Mouse (Mus musculus): Measurements from ENCODE around the gene Cry2.
"Not testable (repeated sequence)": the region's sequence is repeated elsewhere in the genome, so short reads cannot be mapped to it uniquely, and the experiment has no call there.

Gene Cry2

DNA sequence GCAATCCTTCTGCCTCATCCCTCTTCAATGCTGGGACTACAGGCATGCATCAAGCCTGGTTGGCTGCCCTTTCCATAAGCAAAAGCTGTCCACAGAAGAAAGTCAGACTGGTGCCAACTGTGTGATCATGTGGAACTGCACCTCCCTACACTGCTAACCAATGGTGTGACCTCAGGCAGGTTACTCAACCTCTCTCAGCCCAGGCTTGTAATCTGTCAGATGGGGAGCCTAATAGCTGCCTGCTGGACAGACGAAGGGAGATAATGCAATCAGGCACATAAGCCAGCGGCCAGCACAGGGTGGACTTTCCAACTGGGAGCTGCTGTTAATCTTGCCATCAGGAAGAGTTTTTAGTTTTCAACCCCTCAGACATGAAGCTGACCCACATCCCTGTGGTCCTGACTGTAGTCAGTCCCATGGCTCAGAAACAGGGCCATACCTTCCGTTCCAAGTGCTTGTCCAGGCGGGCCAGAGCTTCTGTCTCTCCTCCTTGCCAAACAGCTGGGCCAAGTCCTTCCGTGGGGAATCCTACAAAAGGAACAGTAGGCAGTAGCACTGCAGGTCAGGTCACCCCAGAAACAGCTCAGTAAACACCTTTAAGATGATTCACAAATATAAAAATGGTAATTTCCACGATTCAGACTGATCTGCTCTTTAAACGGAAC lies 12.0 kb downstream of the Cry2 start:
- no peak for DNase-seq

DNA sequence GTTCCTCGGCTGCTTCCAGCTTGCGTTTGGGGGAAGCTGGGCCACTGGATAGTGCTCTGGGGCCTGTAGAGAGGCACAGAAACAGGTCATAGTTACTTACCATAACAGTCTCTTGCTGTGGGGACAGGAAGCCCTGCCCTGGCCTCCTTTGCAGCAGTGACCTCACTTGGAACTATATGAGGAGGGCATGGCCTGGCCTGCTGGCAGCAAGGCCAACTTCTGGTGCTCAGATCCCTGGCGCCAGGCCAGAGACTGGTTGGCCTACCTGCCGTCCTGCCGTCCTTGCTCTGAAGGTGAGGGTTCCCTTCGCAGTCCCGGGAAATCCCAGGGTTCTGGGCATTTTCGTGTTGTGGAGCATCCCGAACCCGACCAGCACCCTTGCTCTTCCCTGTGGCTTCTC lies 22.1 kb downstream of the Cry2 start:
- no peak for DNase-seq

DNA sequence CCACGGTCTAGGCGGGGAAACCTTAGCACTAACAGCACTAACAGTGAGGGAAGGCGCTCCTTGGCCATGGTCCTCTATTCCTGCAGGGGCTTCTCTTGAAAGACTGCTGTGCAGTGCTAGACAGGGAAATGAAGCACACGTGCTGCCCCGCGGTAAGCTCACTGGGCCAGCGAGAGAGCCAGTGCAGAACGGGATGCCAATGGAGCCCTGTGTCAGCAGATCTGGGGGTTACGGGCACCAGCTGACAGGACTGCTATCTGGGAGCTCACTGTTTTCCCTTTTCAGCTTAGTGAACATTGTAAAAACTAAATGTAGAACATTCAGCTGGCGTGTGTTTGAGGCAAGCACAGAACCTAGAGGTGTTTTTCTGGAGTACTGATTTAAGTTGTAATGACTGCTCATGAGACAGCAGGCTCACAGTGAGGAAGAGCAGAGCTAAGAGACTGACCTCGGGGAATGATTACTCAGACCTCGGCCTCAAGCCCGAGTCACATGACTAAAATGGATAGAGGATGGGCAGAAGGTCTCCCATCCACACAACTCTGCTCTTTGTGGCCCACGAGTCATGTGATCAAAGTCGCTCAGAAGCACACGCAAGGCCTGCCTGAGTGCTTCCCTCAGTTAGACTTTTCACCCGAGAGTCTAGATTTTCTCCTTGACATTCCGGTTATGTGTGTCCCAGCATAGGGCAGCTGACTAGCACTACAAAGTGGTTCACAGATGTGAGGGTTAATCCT lies 25.4 kb downstream of the Cry2 start:
- DNase-seq: no peak

DNA sequence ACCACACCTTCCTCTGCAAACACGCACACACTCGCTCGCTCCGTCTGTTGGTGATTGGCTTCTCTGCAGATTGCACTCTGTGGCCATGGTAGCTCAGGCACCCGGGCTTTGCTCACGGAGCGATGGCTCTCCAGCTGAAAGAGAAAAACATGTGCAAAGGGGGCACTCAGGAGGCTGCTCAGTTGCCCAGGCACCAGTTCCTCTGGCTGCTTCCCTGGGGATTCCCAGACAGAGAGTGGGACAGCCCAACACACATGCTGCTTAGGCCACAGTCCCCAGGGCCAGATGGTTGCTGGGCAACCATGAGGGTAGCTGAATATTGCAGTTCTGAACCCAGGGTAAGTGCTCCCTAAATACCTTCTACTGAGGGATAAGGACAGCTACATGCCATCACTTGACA lies 28.2 kb downstream of the Cry2 start:
- DNase-seq: no peak

DNA sequence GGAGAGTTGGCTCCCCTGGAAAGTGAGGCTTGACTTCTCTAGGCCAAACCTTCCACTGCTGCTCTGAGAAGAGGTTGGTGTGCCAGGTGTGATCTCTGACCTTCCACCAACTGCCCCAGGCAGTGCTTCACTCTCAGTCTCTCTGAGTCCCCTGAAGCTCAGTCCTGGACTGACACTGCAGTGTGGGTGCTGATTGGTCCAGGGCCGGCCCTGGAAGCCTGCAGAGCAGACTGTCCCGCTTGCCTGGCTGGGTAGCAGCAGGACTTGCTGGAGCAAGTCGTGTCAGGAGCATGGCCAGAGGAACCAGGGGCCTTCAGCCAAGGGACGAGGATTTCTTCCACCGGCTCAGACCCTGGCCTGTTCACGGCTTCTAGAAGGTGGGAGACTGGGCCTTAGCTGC lies 29.1 kb downstream of the Cry2 start:
- DNase-seq: no peak

DNA sequence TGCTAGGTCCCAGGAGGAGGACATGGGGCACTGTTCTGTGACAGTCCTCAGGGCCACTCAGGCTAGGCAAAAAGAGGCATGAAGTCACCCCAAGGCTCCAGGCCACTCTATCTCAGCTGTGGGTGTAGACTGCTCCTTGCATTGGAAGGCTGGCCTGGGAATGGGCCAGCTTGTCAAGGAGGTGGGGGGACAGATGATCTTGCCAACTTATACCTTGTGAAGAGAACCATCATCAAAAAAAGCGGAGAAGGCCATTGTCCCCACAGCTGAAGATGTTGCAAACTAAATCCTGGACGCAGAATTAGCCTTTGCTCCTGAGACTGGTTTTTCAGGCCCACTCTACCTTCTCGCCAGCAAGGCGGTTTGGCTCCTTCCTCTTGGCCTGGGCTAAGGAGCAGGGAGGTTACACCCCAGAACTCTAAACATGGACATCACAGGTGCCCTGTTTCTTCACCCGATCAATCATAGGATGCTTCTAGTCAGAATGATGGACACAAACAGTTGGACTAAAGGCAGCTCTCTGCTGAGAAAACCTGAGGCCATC lies 30.0 kb downstream of the Cry2 start:
- DNase-seq: no peak

DNA sequence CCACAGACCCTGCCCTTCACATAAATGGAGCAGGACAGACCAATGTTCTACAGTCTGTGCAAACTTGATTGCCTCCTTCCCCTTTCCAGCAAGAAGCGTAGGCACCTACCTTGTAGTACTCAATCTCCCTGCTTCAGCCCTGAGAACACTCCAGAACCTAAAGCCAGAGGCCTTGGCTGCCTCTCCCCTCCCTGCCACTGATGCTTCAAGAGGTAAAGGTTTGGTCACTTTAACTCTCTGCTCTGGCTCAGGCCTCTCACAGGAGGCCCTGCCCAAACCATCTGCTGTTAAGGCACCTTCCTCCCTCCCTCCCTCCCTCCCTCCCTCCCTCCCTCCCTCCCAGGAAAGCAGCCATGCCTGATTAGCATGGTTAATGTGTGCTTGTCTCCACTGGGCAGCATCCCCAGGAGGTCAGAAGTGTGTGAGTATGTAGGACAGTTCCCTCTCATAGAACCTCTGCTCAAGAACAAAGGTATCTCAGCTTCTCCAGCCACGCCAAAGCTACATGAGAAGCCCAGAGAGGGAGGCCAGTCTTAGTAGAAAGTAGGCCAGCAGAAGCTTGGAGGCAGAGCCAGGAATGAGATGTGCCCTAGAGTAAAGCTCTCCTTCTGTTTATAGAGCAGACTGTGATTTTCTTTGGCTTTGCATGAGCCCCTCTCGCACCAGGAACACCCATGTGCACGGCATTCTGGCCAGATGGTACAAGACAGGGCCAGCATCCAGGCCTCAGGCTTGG lies 31.1 kb downstream of the Cry2 start:
- DNase-seq: no peak

DNA sequence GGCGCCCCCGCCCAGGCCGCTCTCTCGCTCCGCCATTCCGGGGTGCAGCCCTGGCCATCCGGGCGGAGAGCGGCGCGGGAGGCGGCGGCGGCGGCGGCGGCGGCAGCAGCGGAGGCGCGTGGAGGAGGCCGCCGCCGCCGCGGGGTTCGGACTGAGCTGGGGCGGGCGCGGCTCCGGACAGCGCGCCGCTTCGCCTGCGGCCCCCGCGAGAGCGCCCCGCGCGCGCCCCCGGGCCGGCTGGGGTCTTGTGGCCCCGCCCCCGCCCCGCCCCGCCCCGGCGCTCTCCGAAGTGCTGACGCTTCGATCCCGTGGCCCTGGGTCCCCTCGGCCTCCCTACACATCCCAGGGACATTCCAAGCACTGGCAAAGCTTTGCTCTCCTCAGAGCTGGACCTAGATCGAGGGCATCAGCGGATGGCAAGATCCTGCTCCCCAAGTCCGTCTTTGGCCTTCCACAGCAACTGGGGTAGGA lies 32.7 kb downstream of the Cry2 start, which contains the start of gene Mapk8ip1:
Gene Mapk8ip1 (minus strand): TSS at position 173 of the 471 bp plus-strand sequence.
- no peak for DNase-seq

DNA sequence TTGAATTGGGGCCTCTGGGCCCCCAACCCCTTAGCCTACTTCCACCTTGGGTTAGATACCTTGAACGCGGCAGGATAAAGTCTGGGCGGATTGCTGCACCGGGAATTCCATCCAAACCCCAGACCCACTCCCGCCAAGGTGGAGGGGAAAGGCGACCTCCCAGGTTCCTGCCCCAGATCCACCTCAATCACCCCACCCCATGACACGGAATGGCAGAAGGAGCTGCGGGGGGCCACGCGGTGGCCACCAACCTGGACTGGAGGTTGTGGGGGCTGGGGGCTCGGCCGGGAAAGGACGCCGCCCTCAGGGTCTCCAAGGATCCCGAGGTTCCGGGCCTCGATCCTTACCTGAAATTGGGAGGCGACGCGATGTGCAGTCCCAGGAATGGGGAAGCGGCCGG lies 33.2 kb downstream of the Cry2 start:
- no peak for DNase-seq

DNA sequence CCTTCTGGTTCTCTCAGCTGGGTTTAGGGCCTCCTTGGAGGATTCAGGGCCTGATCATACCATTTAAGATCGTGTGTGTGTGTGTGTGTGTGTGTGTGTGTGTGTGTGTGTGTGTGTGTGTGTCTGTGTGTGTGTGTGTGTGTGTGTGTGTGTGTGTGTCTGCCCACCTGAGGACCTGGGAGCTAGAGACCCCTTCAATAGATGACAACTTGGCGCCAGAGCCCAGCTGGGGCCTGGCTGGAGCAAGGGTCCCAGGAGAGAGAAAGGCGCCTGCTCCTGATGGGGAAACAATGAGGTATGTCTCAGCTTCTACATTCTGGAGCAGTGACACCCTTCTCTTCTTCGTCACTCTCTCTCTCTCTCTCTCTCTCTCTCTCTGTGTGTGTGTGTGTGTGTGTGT lies 34.0 kb downstream of the Cry2 start:
- DNase-seq: not testable (repeated sequence)

DNA sequence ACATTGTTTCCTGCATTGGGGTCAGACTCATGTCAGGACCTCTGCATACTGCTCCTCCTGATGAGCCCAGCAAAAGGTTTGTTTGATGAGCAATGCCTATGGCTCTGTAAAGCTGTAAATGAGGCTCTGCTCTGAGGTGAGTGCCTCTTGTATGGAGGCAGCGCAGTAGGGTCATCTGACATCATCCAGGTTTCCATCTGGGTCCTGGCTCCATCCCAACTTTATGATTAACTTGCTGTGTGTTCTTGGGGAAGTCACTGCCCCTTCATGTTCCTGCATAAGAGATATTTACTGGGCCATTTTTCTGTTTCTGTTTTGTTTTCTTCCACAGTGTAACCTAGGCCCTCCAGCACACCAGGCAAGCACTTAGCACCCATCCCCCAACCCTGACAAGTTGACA lies 36.4 kb downstream of the Cry2 start:
- no peak for DNase-seq

DNA sequence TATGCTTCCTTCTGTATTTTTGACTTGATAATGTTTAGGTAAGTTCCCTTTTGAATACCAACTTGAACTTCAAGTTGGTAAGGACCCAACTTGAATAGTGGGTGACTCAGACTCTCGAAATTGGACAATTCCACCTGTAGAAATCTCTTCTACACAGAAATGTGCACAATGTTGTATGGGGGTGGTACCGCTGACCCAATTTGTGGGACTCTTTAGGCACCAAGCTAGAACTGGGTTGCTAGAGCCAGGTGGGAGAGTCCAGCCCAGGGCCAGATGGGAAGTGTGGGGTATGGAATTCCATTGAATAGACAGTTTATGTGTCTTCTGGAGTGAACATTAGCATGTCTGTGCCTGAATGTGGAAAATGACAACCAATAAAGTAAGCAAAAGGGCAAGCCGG lies 38.3 kb downstream of the Cry2 start:
- no peak for DNase-seq

DNA sequence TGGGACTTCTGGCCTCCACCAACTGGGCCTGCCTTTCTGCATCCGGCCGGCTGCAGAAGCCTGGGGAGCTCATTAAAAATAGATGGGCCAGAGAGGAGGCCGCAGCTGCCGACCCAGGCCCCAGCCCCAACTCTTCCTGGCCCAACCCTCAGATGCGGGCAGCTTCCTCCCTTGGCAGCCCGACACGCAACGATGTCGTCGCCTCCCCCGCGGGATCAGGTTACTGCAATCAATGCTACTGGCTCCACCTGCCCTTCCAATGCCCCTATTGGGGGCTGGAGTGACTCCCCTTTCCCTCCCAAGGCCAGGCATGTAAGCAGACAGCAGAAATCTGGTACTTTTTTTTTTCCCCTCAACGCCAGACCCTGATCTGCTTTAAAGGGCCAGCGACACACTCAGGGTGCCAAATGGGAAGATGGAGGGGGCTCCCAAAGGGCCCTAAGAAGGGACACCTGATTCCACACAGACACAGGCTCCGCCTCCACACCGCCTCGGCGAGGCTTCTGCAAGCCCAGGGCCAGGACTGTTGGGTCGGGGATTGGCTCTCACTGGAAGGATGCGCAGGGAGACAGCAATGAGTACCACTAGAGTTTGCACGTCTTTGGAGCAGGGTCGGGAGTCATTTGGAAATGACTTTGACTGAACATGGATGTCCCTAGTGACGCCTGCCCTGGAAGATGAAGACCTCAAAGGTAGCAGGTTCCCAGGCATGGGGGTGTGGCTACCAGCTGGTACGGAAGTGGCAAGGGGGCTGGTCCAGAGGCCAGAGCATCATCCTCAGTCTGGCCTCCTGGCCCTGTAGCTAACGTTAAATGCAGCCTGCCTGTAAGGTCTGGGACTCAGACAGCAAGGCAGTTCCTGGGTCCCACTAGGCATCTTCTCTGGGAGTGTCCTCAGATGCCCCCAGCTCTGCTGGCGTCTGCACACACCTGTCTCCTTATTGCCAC lies 41.3 kb downstream of the Cry2 start:
- DNase-seq: no peak

DNA sequence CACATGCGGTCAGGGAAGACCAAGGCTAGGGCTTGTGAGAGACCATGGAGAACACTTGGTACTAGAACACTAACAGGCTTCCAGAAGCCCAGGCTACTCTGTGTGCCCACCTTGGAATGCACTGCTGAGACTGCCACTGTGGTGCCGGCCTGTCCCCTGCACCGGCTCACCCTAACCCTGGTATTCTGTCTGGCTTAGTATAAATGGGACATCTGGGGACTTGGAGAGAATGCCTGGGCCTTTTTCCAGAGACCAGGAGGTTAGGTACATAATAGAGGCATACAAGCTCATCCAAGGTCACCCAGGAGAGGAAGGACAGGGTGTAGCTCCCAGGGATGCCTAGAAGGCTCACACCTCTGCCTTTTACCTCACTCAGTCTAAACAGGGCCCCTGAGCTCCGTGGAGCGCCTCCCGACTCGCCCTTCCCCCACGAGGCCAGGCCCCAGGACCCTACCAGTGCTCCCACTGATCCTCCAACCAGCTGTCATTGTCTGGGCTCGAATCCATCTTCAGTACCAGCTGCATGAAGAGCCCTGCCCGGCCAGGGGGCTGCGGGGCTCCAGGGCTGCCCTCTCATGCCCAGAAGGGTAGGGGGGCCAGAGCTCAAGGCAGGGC lies 42.0 kb downstream of the Cry2 start:
- no peak for DNase-seq

DNA sequence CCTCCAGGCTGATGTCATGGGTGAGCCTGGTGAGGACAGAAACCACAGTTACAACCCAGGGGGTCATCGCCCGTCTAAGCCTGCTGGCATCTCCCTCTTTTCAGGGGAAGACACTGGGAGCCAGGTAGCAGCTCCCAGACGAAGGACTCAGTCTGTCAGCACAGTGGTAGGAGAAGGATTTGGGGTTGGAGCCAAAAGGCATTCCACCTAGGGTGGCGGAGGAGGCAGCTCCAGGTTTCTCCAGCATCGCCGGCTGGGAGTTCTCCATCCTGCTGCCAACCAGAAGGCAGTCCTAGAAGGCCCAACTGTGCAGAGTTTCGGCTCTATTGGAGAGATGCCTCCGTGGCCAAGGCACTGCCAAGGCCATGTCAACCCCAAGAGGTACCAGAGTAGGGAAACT lies 42.7 kb downstream of the Cry2 start:
- DNase-seq: peak; percentile 60

DNA sequence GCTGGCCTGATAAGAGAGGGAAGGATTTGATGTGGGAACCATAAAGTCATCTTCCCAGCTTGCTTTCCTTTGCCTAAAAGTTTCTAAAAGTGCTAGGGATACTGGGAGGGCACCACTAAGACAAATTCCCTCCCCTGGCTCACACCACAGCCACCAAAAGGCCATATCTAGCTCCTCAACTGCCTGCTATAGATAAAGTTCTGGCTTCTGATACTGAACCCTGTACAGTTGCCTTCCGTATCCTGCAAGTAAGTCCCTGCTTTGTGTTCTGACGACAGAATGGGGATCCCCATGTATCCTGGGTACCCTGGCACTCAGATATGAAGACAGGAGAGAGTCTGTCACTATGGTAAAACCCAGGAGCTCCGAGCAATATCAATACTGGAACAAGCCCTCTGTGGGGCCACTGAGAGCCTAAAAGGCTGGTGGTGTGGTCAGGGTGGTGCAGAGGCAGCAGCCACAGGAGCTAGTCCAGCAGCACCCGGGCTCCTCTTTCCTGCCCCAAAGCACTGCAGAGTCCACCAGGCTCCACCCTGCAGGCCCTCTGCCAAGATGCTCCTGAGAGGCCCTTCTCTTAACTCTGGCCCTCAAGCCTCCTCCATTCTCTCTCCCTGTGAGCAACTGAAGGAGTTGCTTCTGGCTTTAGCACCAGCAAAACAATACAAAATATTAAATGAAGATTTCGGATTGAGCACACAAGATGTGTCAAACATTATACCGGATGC lies 43.5 kb downstream of the Cry2 start:
- DNase-seq: no peak

DNA sequence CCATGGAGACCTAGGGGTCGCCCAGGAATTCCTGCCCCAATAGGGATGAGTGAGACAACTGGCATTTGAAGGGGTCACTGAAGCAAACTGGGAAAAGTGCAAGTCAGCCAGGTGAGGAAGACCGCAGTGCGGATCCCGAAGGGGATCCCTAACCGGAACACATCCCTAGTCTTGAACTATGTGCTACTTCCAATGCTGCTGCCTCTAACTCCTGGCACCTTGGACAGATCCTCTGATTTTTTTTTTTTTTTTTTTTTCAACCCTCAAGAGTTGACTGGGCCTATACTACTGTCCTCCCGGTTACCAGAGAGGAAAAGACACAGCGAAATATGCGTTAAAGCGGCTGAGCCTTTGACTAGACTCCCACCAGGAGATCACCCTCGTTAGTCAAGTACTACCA lies 44.2 kb downstream of the Cry2 start:
- no peak for DNase-seq

DNA sequence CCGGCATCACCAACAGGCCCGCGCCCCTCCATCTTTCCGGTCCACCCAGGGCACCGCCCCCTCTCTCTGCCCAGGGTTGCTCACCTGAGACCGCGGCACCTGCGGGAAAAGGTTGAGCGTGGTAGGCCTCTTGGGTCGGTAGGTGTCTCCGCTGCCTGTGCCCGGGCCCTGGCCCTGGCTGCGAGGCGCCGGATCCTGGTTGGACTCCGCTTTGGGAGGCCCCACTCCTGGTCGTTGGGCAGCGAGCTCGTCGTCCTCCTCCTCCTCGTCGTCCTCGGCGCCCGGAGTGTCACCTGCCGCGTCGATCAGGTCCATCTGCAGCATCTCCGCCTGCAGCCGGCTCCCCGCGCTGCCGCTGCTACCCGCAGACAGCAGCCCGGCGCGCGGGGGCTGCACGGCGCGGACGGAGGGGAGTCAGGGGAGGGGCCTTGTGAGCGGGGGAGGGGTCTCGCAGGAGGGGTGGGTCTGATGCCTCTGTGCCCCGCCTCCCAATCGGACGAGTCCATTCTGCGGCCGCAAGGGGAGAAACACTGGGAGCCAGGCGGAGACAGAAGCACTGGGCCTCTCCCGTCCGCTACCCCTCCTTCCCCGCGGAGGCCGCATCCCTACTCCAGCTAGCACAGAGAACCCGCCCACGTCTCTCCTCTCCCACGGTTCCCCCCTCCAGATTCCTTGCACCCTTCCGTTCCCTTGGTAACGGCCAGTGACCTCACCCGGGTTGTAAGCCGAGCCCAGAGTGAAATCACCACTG lies 44.8 kb downstream of the Cry2 start:
- DNase-seq: peak; percentile 93

DNA sequence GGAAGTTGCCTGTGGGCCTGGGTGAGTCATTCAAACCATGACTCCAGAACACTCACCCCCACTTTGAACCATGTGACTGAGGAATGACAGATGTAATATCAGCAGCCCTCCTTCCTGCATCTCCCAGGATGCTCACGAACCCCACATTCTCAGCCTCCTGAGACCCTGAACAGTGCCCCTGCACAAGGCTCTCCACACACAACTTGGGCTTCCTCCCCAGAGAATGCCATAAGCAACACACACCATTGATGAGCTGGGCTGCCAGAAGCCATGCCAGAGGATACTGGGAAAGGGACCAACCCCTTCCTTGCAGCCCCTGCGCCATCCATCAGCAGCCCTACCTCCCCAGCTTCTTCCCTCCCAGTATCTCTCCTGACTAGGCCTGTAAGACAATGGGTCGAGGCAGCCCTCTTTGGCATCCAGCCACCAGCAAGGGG lies 45.7 kb downstream of the Cry2 start:
- no peak for DNase-seq

DNA sequence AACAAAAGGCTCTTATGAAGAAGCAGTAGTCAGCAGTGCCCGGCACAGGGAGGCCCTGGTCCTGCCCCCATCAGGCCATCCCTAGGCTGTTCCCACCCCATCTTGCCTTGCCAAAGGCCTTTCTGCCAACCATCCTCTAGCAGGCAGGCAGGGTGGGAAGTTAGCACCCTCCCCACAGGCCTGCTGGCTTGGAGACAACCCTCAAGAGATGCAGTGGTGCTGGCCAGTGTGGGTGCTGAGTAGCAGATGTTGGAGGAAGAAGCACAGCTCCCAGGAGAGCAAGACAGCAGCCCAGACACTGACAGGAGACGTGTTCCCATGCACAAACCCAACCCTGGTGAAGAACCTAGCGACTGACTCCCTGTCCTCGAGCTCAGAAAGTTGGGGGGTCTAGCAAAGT lies 46.2 kb downstream of the Cry2 start:
- peak; percentile 63 for DNase-seq

All from right cerebral cortex, postnatal 25 days (tissue).